10 mouse cellular contexts compared by ENCODE assay signal in genomic region chr1:156985657-156986640, GRCm38 (mm10). TPM values are rescaled to one million over a fixed set of nuclear protein-coding genes. Genes with fewer than 3 reads are reported as not detected.
A peak's percentile ranks its signal among the peaks of the same experiment; 100 is the strongest.
DNase-seq lines count a peak whose midpoint lies in the region; ATAC-seq and TF ChIP-seq lines count a peak whose summit lies in the region.
"Had no signal": no experiment of that assay in that cellular context is flagged by ENCODE, and none has a peak within 500 bp of the region (broad histone marks: within the 10 kb centered on the region; RNA-seq: fewer than 3 reads in every experiment).

No protein-coding gene starts in this region.

- intact Hi-C loops in left cerebral cortex, adult 2 months (cut with DNase I): no loop called here

- peak; percentile 74 to 80 for DNase-seq in B cell, adult 2 months
- peak; percentile 44 for DNase-seq in liver, postnatal 0 days
- DNase-seq in layer of hippocampus, adult 8-10 months (ENCODE audit: low spot score in 2 of 2): no peak
- no peak for DNase-seq in left cerebral cortex, adult 2 months (ENCODE audit: extremely low spot score in 1 of 2, low spot score in 2 of 2)
- no peak for DNase-seq in gastrocnemius, postnatal 10 days
- DNase-seq: adrenal gland, postnatal 10 days had no signal

- peak overlapping the region; percentile 88 for H3K27ac ChIP-seq in liver, postnatal 0 days (ENCODE audit: low read depth)
- H3K27ac ChIP-seq in left cerebral cortex, adult 2 months: no peak overlapping the region

- no peak for TF ChIP-seq CTCF in liver, postnatal 0 days (IDR thresholded peaks at IDR 0.05; ENCODE audit: low read depth)
- no peak for TF ChIP-seq CTCF in left cerebral cortex, adult 2 months (IDR thresholded peaks at IDR 0.05)

- no peak for ATAC-seq in erythroblast, adult 5-6 weeks (replicated peaks; ENCODE audit: low FRiP score, poor library complexity, severe bottlenecking)
- ATAC-seq in granulocyte monocyte progenitor cell, adult 5-6 weeks (replicated peaks; ENCODE audit: poor library complexity, severe bottlenecking): peak; percentile 72
- ATAC-seq in liver, postnatal 0 days: peak; percentile 40

- peak overlapping the region; percentile 38 for H3K4me2 ChIP-seq in liver, postnatal 0 days (ENCODE audit: low read depth, low read length)

- H3K4me3 ChIP-seq in erythroblast, embryonic 14.5 days (replicated peaks): peak overlapping the region; percentile 42
- no peak overlapping the region for H3K4me3 ChIP-seq in liver, postnatal 0 days (ENCODE audit: low read depth, low read length)
- no peak overlapping the region for H3K4me3 ChIP-seq in left cerebral cortex, adult 2 months
- H3K4me3 ChIP-seq: myocyte had no signal

- 21% methylated on average over 6 of the region's 6 CpGs for WGBS in liver, postnatal 0 days (ENCODE audit: insufficient replicate concordance)

- no peak overlapping the region; the same call in 1 of the 2 replicates for H3K9ac ChIP-seq in liver, postnatal 0 days (replicated peaks)

- H3K27me3 ChIP-seq in erythroblast, embryonic 14.5 days (ENCODE audit: control insufficient read depth): no peaks in the 10 kb centered on the region
- no peaks in the 10 kb centered on the region for H3K27me3 ChIP-seq in liver, postnatal 0 days (ENCODE audit: insufficient read depth, low read length)

- peak; percentile 35; the same call in 1 of the 2 replicates for TF ChIP-seq EP300 in liver, postnatal 0 days (IDR thresholded peaks at IDR 0.05; ENCODE audit: low read depth)

- peaks cover 85% of the 10 kb centered on the region for H3K4me1 ChIP-seq in erythroblast, embryonic 14.5 days (ENCODE audit: control insufficient read depth)
- H3K4me1 ChIP-seq in liver, postnatal 0 days (ENCODE audit: insufficient read depth): peaks cover 44% of the 10 kb centered on the region

- H3K36me3 ChIP-seq in erythroblast, embryonic 14.5 days (ENCODE audit: control insufficient read depth): no peaks in the 10 kb centered on the region
- no peaks in the 10 kb centered on the region for H3K36me3 ChIP-seq in liver, postnatal 0 days (replicated peaks; ENCODE audit: insufficient read depth, low read length)

- H3K9me3 ChIP-seq in erythroblast, embryonic 14.5 days (ENCODE audit: control insufficient read depth, low read length): no peaks in the 10 kb centered on the region
- H3K9me3 ChIP-seq in liver, postnatal 0 days (ENCODE audit: low read length): no peaks in the 10 kb centered on the region

RNA-seq across cellular contexts. Expression of gene Ralgps2, which starts 46.5 kb away (rescaled TPM):
- 0.32 and 0.80 TPM in 2 replicates for polyA plus RNA-seq in erythroblast, embryonic 14.5 days (2012)
- 2.1 and 3.6 TPM in 2 replicates for total RNA-seq in erythroblast, adult 5-6 weeks (2015; ENCODE audit: low replicate concordance)
- 3.1 and 6.6 TPM in 2 replicates for total RNA-seq in erythroblast, adult 5-6 weeks (2017; ENCODE audit: low replicate concordance)
- total RNA-seq in granulocyte monocyte progenitor cell, adult 5-6 weeks (2014; fragmentation: Nextera tagmentation): 12.5 and 20.4 TPM in 2 replicates
- 26.4 and 28.8 TPM in 2 replicates for total RNA-seq in granulocyte monocyte progenitor cell, adult 5-6 weeks (2017)
- polyA plus RNA-seq in liver, postnatal 0 days (2015; fragmentation: Nextera tagmentation; extraction: Ambion mirVana): 25.6 and 26.4 TPM in 2 replicates
- total RNA-seq in layer of hippocampus, adult 8-10 months (2022): 10 to 100 TPM; 53.1 to 76.0 (median 68.5) TPM
- total RNA-seq in left cerebral cortex, adult 2 months (2021): 10 to 100 TPM; 40.5 to 43.2 TPM
- 10 to 100 TPM in 1 of 2 experiments, 1 to 10 TPM in 1; 8.4 to 17.6 TPM for total RNA-seq in gastrocnemius, postnatal 10 days (2021)

Comparison
In these comparisons a context has a peak if more than half of its experiments do, and no peak if none do; other contexts are left out.
1. DNase-seq: peak in B cell, adult 2 months (2 of 2) and liver, postnatal 0 days (single experiment); none in layer of hippocampus, adult 8-10 months (0 of 2), left cerebral cortex, adult 2 months (0 of 2) and gastrocnemius, postnatal 10 days (single experiment).